Mouse (Mus musculus): ENCODE measurements around the gene Tsg101. TPM values are rescaled to one million over a fixed set of nuclear protein-coding genes. Genes with fewer than 3 reads are reported as not detected.
"Not testable (repeated sequence)": the region's sequence is repeated elsewhere in the genome, so short reads cannot be mapped to it uniquely, and the experiment has no call there.

Tsg101 gene
- polyA plus RNA-seq, 1 experiment from 2014 or later, result 419 TPM

DNA sequence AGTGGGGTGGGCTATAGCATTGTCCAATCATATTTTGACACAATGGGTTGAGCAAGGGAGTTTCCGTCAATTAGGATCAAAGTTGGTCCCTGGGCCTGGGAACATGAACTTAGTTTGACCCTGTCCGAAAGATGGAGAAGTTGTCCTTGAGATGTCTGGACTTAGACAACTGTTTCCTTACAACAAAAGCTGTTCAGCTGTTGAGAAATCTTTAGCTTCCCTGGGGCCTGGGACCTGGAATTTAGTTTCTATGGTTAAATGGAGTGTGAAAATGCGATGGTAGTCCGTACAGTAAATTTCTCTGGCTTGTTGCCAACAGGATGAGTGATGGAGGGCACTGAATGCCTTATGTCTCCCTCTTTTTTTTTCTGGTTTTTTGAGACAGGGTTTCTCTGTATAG, 2.3 kb upstream of the Tsg101 start:
- H3K9ac ChIP-seq (replicated peaks), result no peak overlapping the region
- peaks cover 24% of the 10 kb centered on the region for H3K4me1 ChIP-seq (replicated peaks)
- peaks cover 5% of the 10 kb centered on the region; the same call in 1 of the 2 replicates for H3K36me3 ChIP-seq
- no peak overlapping the region for H3K4me3 ChIP-seq (replicated peaks)
- H3K9me3 ChIP-seq, result no peaks in the 10 kb centered on the region
- WGBS, result 92% methylated on average over 4 of the region's 4 CpGs
- no peak for ATAC-seq
- H3K27ac ChIP-seq, result no peak overlapping the region
- H3K27me3 ChIP-seq, result no peaks in the 10 kb centered on the region
- H3K4me2 ChIP-seq (replicated peaks), result no peak overlapping the region

DNA sequence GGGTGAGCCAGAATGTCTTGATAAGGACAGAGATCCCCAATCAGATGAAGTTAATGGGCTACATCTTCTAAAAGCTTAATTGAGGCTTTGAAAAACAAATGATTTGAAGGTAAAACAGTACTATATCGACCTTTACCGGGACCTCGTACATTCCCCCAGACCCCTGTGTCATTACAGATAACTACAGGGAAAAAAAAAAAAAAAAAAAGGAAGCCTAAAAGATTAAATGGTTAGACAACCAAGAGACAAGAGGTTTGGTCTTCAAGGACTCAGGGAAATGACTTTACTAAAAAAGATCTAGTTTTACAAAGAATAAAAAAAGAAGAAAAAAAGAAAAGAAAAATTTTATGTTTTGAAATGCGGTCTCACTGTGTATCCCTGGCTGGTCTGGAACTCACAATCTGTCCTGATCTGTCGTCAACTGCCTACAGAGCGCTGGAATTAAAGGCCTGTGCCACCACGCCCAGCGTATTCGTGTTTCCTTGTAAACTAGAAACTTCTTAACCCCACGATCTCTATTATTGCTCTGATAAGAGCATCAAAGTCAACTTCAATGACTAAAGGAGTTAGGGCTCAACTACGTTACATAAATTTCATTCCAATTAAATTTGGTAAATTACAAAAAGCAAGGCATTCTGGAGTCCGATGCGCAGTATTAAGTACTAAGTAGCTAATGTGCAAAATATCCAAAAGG, 944 bp downstream of the Tsg101 start:
- WGBS, result 18% methylated on average over 13 of the region's 13 CpGs
- no peaks in the 10 kb centered on the region for H3K27me3 ChIP-seq
- peak overlapping the region; percentile 71 for H3K4me2 ChIP-seq (replicated peaks)
- peaks cover 10% of the 10 kb centered on the region for H3K36me3 ChIP-seq
- peak overlapping the region; percentile 98 for H3K27ac ChIP-seq
- ATAC-seq, result no peak
- H3K9me3 ChIP-seq, result no peaks in the 10 kb centered on the region
- peaks cover 42% of the 10 kb centered on the region for H3K4me1 ChIP-seq (replicated peaks)
- peak overlapping the region; percentile 95 for H3K9ac ChIP-seq (replicated peaks)
- H3K4me3 ChIP-seq (replicated peaks), result peak overlapping the region; percentile 94

DNA sequence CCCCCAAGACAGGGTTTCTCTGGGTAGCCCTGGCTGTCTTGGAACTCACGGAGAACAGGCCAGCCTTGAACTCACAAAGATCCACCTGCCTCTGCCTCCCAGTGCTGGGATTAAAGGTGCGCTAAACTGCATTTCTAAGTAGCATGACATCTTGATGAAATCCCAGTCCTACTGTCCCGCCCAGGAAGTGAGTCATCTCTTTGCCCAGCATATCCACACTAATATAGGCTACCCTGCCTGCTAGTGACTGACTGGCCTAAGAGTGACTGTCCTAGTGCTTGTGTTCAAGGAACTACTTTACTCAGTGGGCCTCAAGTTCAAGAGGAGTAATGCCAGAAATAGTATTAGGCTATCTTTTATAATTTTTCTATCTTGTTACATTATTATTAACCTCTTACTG, 3.4 kb downstream of the Tsg101 start:
- no peak overlapping the region for H3K9ac ChIP-seq (replicated peaks)
- no peaks in the 10 kb centered on the region for H3K27me3 ChIP-seq
- ATAC-seq, result no peak
- no peaks in the 10 kb centered on the region for H3K9me3 ChIP-seq
- 95% methylated on average over 3 of the region's 3 CpGs for WGBS
- peaks cover 42% of the 10 kb centered on the region for H3K4me1 ChIP-seq (replicated peaks)
- H3K4me2 ChIP-seq (replicated peaks), result no peak overlapping the region
- H3K4me3 ChIP-seq (replicated peaks), result no peak overlapping the region
- H3K36me3 ChIP-seq, result peaks cover 29% of the 10 kb centered on the region
- H3K27ac ChIP-seq, result no peak overlapping the region

DNA sequence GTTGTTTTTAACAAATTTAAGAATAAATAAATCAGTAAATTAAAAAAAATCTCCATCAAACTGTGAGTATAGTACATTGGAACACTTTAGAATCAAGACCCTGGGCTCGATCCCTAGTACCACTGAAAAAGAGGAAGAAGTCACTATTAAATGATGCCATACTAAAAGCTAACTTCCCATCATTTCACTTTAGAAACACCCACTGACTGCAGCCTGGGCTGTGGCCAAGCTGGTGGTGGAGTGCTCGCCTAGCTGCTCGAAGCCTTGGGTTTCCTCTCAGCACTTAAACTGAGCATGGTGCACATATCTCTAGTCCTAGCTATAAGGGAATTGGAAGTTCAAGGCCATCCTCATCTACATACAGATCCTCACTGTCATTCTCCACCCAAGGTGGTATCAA, 8.5 kb downstream of the Tsg101 start:
- Histone ChIP-seq H3K4me1 (replicated peaks) (peaks cover 10% of the 10 kb centered on the region), H3K4me3 (replicated peaks) (no peak overlapping the region), H3K9ac (replicated peaks) (no peak overlapping the region), H3K9me3 (no peaks in the 10 kb centered on the region), H3K4me2 (replicated peaks) (no peak overlapping the region), H3K27ac (no peak overlapping the region), H3K36me3 (peaks cover 72% of the 10 kb centered on the region), H3K27me3 (no peaks in the 10 kb centered on the region)
- WGBS, result 91% methylated on average over 3 of the region's 3 CpGs
- ATAC-seq, result no peak

- H3K4me2 ChIP-seq (replicated peaks), result no peak overlapping the region
- no peak overlapping the region for H3K4me3 ChIP-seq (replicated peaks)
- no peak for ATAC-seq
- H3K9me3 ChIP-seq, result no peaks in the 10 kb centered on the region
- H3K36me3 ChIP-seq, result peaks cover 82% of the 10 kb centered on the region
- WGBS, result 94% methylated on average over 3 of the region's 3 CpGs
- no peaks in the 10 kb centered on the region for H3K4me1 ChIP-seq (replicated peaks)
- no peak overlapping the region for H3K9ac ChIP-seq (replicated peaks)
- no peaks in the 10 kb centered on the region for H3K27me3 ChIP-seq
- H3K27ac ChIP-seq, result no peak overlapping the region
These were observed 20.4 kb downstream of the Tsg101 start for GRCm38 (mm10) chr7:46899343-46899742.

DNA sequence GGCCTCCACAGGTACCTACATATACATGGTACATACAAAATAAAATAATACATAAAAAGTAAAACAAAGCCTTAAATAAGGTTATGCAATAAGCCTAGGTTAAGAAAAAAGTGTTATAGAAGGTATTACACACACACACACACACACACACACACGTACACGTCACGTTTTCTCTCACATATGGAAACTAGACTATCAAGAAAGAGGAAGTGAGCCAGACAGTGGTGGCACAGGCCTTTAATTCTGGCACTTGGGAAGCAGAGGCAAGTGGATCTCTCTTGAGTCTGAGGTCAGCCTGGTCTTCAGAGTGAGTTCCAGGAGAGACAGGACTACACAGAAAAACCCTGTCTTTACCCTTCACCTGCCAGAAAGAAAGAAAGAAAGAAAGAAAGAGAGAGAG, 24.3 kb downstream of the Tsg101 start:
- Histone ChIP-seq H3K9ac (replicated peaks) (no peak overlapping the region), H3K4me2 (replicated peaks) (no peak overlapping the region), H3K27ac (no peak overlapping the region), H3K4me3 (replicated peaks) (no peak overlapping the region), H3K36me3 (peaks cover 85% of the 10 kb centered on the region), H3K9me3 (no peaks in the 10 kb centered on the region), H3K4me1 (replicated peaks) (no peaks in the 10 kb centered on the region), H3K27me3 (no peaks in the 10 kb centered on the region)
- ATAC-seq, result no peak
- 96% methylated on average over 3 of the region's 3 CpGs for WGBS

DNA sequence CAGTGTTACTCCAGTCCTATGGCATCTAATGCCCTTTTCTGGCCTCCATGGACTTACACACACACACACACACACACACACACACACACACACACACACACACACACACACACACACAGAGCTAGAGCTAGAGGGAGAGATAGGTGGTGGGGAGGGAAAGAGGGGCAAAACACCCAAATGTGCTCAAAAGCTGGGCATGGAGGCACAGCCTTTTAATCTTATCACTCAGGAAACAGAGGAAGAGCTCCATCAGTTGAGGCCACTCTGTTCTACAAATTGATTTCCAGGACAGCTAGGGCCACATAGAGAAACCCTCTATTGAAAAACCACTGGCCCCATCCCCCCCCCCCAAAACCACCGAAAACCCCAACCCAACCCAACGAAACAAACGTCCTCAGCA, 36.5 kb downstream of the Tsg101 start:
- Histone ChIP-seq H3K36me3 (peaks cover 43% of the 10 kb centered on the region), H3K4me2 (replicated peaks) (no peak overlapping the region), H3K4me1 (replicated peaks) (no peaks in the 10 kb centered on the region), H3K9me3 (no peaks in the 10 kb centered on the region), H3K9ac (replicated peaks) (no peak overlapping the region), H3K27me3 (no peaks in the 10 kb centered on the region), H3K4me3 (replicated peaks) (no peak overlapping the region), H3K27ac (no peak overlapping the region)
- 91% methylated on average over 3 of the region's 3 CpGs for WGBS
- ATAC-seq, result no peak

GRCm38 (mm10) chr7:46881941-46882340, 37.8 kb downstream of the Tsg101 start:
- not testable (repeated sequence) for H3K27ac ChIP-seq; H3K27me3 ChIP-seq; H3K4me2 ChIP-seq (replicated peaks); H3K4me1 ChIP-seq (replicated peaks); H3K4me3 ChIP-seq (replicated peaks); H3K9ac ChIP-seq (replicated peaks); ATAC-seq; H3K9me3 ChIP-seq
- H3K36me3 ChIP-seq, result peaks cover 30% of the 10 kb centered on the region
- 85% methylated on average over 8 of the region's 8 CpGs for WGBS

- no peak overlapping the region for H3K27ac ChIP-seq
- no peak for ATAC-seq
- no peaks in the 10 kb centered on the region for H3K27me3 ChIP-seq
- H3K36me3 ChIP-seq, result peaks cover 20% of the 10 kb centered on the region
- H3K4me2 ChIP-seq (replicated peaks), result no peak overlapping the region
- no peaks in the 10 kb centered on the region for H3K4me1 ChIP-seq (replicated peaks)
- 100% methylated on average over 2 of the region's 2 CpGs for WGBS
- no peak overlapping the region for H3K4me3 ChIP-seq (replicated peaks)
- no peak overlapping the region for H3K9ac ChIP-seq (replicated peaks)
- no peaks in the 10 kb centered on the region for H3K9me3 ChIP-seq
These were observed 38.8 kb downstream of the Tsg101 start for GRCm38 (mm10) chr7:46880992-46881391.

GRCm38 (mm10) chr7:46879851-46880250, 39.9 kb downstream of the Tsg101 start:
- ATAC-seq, result no peak
- Histone ChIP-seq H3K4me2 (replicated peaks) (no peak overlapping the region), H3K9ac (replicated peaks) (no peak overlapping the region), H3K27ac (no peak overlapping the region), H3K4me3 (replicated peaks) (no peak overlapping the region), H3K4me1 (replicated peaks) (no peaks in the 10 kb centered on the region), H3K27me3 (no peaks in the 10 kb centered on the region), H3K9me3 (no peaks in the 10 kb centered on the region), H3K36me3 (peaks cover 9% of the 10 kb centered on the region)
- WGBS, result 93% methylated on average over 5 of the region's 5 CpGs

DNA sequence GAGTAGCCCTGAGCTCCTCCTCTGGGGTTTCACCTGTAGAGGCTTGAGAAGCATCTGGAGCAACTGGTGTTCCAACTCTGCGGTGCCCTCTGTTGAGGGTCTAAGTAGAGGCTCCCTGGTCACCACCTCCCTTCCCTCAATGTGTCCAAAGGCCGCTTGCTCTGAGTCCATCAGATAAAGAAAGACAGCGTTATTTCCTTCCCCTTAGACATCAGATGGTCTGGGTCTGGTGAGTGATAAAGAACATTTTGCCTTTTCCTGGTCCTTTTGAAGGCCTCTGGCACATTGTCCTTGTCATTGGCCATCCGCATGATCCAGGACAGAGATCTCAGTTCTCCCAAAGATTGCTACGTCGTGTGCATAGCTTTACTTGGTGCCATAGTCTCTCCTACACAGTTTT, 42.5 kb downstream of the Tsg101 start:
- no peak for ATAC-seq
- Histone ChIP-seq H3K4me2 (replicated peaks) (no peak overlapping the region), H3K4me1 (replicated peaks) (no peaks in the 10 kb centered on the region), H3K9ac (replicated peaks) (no peak overlapping the region), H3K4me3 (replicated peaks) (no peak overlapping the region), H3K27me3 (no peaks in the 10 kb centered on the region), H3K36me3 (no peaks in the 10 kb centered on the region), H3K27ac (no peak overlapping the region), H3K9me3 (no peaks in the 10 kb centered on the region)
- WGBS, result 87% methylated on average over 6 of the region's 6 CpGs

DNA sequence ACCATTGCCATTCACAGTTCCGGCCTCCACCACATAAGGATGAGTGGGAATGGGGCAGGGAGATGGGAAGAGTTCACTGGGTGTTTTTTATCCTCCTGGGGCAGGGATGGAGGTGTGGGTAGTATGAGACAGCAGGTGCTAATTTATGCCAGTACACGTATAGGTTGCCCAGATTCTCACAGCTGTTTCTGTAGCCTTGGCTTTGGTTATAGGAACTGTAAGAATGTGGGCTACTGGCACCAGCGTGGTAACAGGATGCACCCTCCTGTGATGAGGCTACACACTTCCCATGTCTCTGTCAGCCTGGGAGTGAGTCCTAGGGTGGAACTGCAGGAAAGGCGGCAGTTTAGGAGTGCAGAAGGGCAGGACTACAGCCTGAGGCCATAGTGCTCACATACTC, 42.9 kb downstream of the Tsg101 start:
- H3K4me3 ChIP-seq (replicated peaks), result no peak overlapping the region
- H3K4me1 ChIP-seq (replicated peaks), result no peaks in the 10 kb centered on the region
- no peak overlapping the region for H3K4me2 ChIP-seq (replicated peaks)
- no peaks in the 10 kb centered on the region for H3K36me3 ChIP-seq
- no peak overlapping the region for H3K27ac ChIP-seq
- H3K27me3 ChIP-seq, result no peaks in the 10 kb centered on the region
- ATAC-seq, result no peak
- H3K9me3 ChIP-seq, result no peaks in the 10 kb centered on the region
- 76% methylated on average over 4 of the region's 4 CpGs for WGBS
- no peak overlapping the region for H3K9ac ChIP-seq (replicated peaks)

DNA sequence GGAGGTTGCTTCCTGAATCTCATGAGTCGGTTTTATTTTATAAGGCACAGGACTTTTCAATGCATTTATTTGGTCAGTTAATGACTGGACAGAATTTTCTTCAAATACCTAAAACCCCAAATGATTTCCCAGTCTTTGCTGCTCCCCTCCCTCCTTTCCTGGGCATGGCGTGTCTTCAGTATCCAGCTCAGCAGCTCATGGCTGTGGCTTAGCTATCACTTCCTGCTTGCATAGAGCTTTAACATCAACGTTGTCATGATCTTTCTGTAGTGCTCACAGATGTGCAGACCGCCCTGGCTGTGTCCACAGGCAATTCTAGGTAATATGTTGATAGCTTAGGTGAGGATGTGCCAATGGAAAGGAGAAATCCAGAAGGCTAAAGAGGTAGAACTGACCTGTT, 47.8 kb downstream of the Tsg101 start:
- WGBS, result 81% methylated on average over 4 of the region's 4 CpGs
- no peak overlapping the region for H3K9ac ChIP-seq (replicated peaks)
- H3K4me2 ChIP-seq (replicated peaks), result no peak overlapping the region
- H3K9me3 ChIP-seq, result no peaks in the 10 kb centered on the region
- no peaks in the 10 kb centered on the region for H3K27me3 ChIP-seq
- no peak overlapping the region for H3K4me3 ChIP-seq (replicated peaks)
- H3K4me1 ChIP-seq (replicated peaks), result no peaks in the 10 kb centered on the region
- ATAC-seq, result no peak
- no peaks in the 10 kb centered on the region for H3K36me3 ChIP-seq
- H3K27ac ChIP-seq, result no peak overlapping the region
